ENCODE assay signal across 42 mouse cellular contexts in the genomic region with DNA sequence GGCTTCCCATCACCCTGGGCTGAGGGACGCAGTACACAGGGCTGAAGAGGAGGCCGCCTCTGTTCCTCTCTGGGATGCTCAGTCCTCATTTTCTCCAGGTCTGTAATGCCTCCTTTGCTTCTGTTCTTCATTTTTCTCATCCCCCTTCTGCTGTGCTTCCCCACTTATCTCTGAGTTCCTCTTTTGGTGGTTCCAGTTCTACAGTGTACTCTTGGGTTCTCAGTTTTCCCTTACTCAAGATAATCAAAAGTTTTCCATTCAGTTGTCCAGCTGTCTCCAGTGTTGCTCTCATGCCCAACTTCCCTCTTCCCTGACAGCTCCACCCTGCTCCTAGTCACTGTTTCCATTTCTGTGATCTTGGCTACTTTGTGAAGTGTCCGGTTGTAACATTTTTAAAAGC. TPM values are rescaled to one million over a fixed set of nuclear protein-coding genes. Genes with fewer than 3 reads are reported as not detected.
DNase-seq lines count a peak whose midpoint lies in the region; ATAC-seq and TF ChIP-seq lines count a peak whose summit lies in the region.
"Had no signal": no experiment of that assay in that cellular context is flagged by ENCODE, and none has a peak within 500 bp of the region (broad histone marks: within the 10 kb centered on the region; RNA-seq: fewer than 3 reads in every experiment).

No protein-coding gene starts in this region.

- DNase-seq in 416B (ENCODE audit: low read depth) (peak; percentile 30), CH12.LX (ENCODE audit: extremely low read depth) (peak; percentile 14)
- DNase-seq in kidney, postnatal 14 days = no peak
- DNase-seq in kidney, postnatal 4 days = no peak
- no peak for DNase-seq in forebrain, embryonic 10.5 days (ENCODE audit: extremely low spot score, low spot score)
- DNase-seq: adrenal gland, postnatal 10 days; cerebellum, adult 18-20 months; cerebellum, postnatal 14 days; heart, postnatal 36 days; kidney, adult 9 months; kidney, postnatal 10 days; lung, adult 18-20 months; lung, postnatal 10 days; retina, postnatal 1 day; thymus, adult 18-20 months; thymus, postnatal 25 days had no signal

- H3K4me1 ChIP-seq in CH12.LX (ENCODE audit: control insufficient read depth in 1 of 2, insufficient read depth in 2 of 2) = peaks cover 4 to 16% of the 10 kb centered on the region in 2 experiments; a peak in 3 of 4 replicates
- no peaks in the 10 kb centered on the region for H3K4me1 ChIP-seq in forebrain, embryonic 10.5 days
- H3K4me1 ChIP-seq: embryonic facial prominence, embryonic 10.5 days; embryonic facial prominence, embryonic 15.5 days; forebrain, embryonic 15.5 days; limb, embryonic 13.5 days; liver, embryonic 12.5 days; megakaryocyte, embryonic 14.5 days; midbrain, embryonic 12.5 days; neural tube, embryonic 13.5 days had no signal

- H3K79me2 ChIP-seq in CH12.LX (replicated peaks; ENCODE audit: control insufficient read depth, extremely low read depth, insufficient read depth, poor library complexity, severe bottlenecking) = no peaks in the 10 kb centered on the region

- TF ChIP-seq CTCF in CH12.LX (conservative IDR thresholded peaks at IDR 0.05 in 1 of 2, IDR thresholded peaks at IDR 0.05 in 1 of 2; ENCODE audit: low read depth in 2 of 2, low read length in 2 of 2) = no peak

- no peak overlapping the region for H3K4me3 ChIP-seq in CH12.LX (replicated peaks in 1 of 3; ENCODE audit: low read depth in 2 of 3, low read length in 2 of 3, poor library complexity in 1 of 3)
- H3K4me3 ChIP-seq in forebrain, embryonic 10.5 days = no peak overlapping the region
- H3K4me3 ChIP-seq: embryonic facial prominence, embryonic 10.5 days; embryonic facial prominence, embryonic 15.5 days; forebrain, embryonic 15.5 days; limb, embryonic 13.5 days; liver, embryonic 12.5 days; megakaryocyte, embryonic 14.5 days; midbrain, embryonic 12.5 days; neural tube, embryonic 13.5 days had no signal

- no peaks in the 10 kb centered on the region for H3K9me3 ChIP-seq in CH12.LX (replicated peaks; ENCODE audit: low read length)
- no peaks in the 10 kb centered on the region for H3K9me3 ChIP-seq in forebrain, embryonic 10.5 days
- H3K9me3 ChIP-seq: embryonic facial prominence, embryonic 10.5 days; embryonic facial prominence, embryonic 15.5 days; forebrain, embryonic 15.5 days; G1E; limb, embryonic 13.5 days; liver, embryonic 12.5 days; megakaryocyte, embryonic 14.5 days; midbrain, embryonic 12.5 days; neural tube, embryonic 13.5 days had no signal

- H3K27ac ChIP-seq in CH12.LX (ENCODE audit: insufficient read depth, low read depth) = no peak overlapping the region
- H3K27ac ChIP-seq in forebrain, embryonic 10.5 days = no peak overlapping the region
- H3K27ac ChIP-seq: embryonic facial prominence, embryonic 10.5 days; embryonic facial prominence, embryonic 15.5 days; forebrain, embryonic 15.5 days; hindbrain, embryonic 14.5 days; limb, embryonic 13.5 days; liver, embryonic 12.5 days; midbrain, embryonic 12.5 days; neural tube, embryonic 13.5 days; stomach, postnatal 0 days had no signal

- H3K36me3 ChIP-seq in CH12.LX (replicated peaks in 1 of 2; ENCODE audit: control insufficient read depth in 1 of 2, insufficient read depth in 1 of 2, low read length in 1 of 2) = no peaks in the 10 kb centered on the region
- H3K36me3 ChIP-seq in forebrain, embryonic 10.5 days (replicated peaks) = no peaks in the 10 kb centered on the region
- H3K36me3 ChIP-seq: embryonic facial prominence, embryonic 10.5 days; embryonic facial prominence, embryonic 15.5 days; forebrain, embryonic 15.5 days; G1E; limb, embryonic 13.5 days; liver, embryonic 12.5 days; midbrain, embryonic 12.5 days; neural tube, embryonic 13.5 days had no signal

- TF ChIP-seq POLR2A in CH12.LX (IDR thresholded peaks at IDR 0.05; ENCODE audit: low read depth, low read length) = no peak

- H3K9ac ChIP-seq in CH12.LX (ENCODE audit: insufficient read depth, low read depth) = no peak overlapping the region
- H3K9ac ChIP-seq: embryonic facial prominence, embryonic 15.5 days; forebrain, embryonic 15.5 days; hindbrain, embryonic 14.5 days; limb, embryonic 13.5 days; liver, embryonic 12.5 days; midbrain, embryonic 12.5 days; neural tube, embryonic 13.5 days had no signal

- dilution Hi-C loops in CH12.LX (cut with MboI; ENCODE audit: extremely low pct_ligation_motif_present, extremely low pct_unique_long_range_greater_than_20kb, low sequenced_read_pairs) = no loop called here

- H3K4me2 ChIP-seq in CH12.LX (ENCODE audit: insufficient read depth, low read depth, poor library complexity, severe bottlenecking) = peak overlapping the region; percentile 15; the same call in 1 of the 2 replicates
- H3K4me2 ChIP-seq: embryonic facial prominence, embryonic 15.5 days; forebrain, embryonic 15.5 days; heart, embryonic 11.5 days; hindbrain, embryonic 14.5 days; limb, embryonic 13.5 days; liver, embryonic 12.5 days; midbrain, embryonic 12.5 days; neural tube, embryonic 13.5 days had no signal

- ATAC-seq in granulocyte monocyte progenitor cell, adult 5-6 weeks (replicated peaks; ENCODE audit: poor library complexity, severe bottlenecking) = peak; percentile 61
- ATAC-seq in monocyte, adult 5-6 weeks (replicated peaks; ENCODE audit: insufficient number of reproducible peaks, low FRiP score, low TSS enrichment, poor library complexity, severe bottlenecking) = peak; percentile 52; the same call in 1 of the 2 replicates
- ATAC-seq: forebrain, embryonic 15.5 days; intestine, postnatal 0 days; liver, embryonic 12.5 days had no signal

- no peak for TF ChIP-seq RAD21 in CH12.LX (IDR thresholded peaks at IDR 0.05; ENCODE audit: low read depth, low read length)

- in situ Hi-C loops in CH12.LX (cut with MboI; ENCODE audit: low pct_ligation_motif_present, low pct_unique_long_range_greater_than_20kb, low sequenced_read_pairs) = no loop called here

- WGBS in forebrain, embryonic 10.5 days = 84% methylated on average over 3 of the region's 3 CpGs

- no peaks in the 10 kb centered on the region for H3K27me3 ChIP-seq in CH12.LX (replicated peaks)
- no peaks in the 10 kb centered on the region for H3K27me3 ChIP-seq in forebrain, embryonic 10.5 days (ENCODE audit: poor library complexity, severe bottlenecking)
- H3K27me3 ChIP-seq: embryonic facial prominence, embryonic 15.5 days; forebrain, embryonic 15.5 days; limb, embryonic 13.5 days; liver, embryonic 12.5 days; midbrain, embryonic 12.5 days; neural tube, embryonic 13.5 days had no signal

- peak; percentile 45 for TF ChIP-seq EP300 in CH12.LX (IDR thresholded peaks at IDR 0.05; ENCODE audit: low read length)

TF ChIP-seq in CH12.LX, 34 proteins besides CTCF, POLR2A, EP300 and RAD21:
- TF ChIP-seq ELF1 (IDR thresholded peaks at IDR 0.05; ENCODE audit: low read depth, low read length) (no peak), TBP (conservative IDR thresholded peaks at IDR 0.05; ENCODE audit: low read depth, low read length) (no peak), USF1 (IDR thresholded peaks at IDR 0.05; ENCODE audit: low read depth, low read length) (no peak), ETS1 (conservative IDR thresholded peaks at IDR 0.05; ENCODE audit: low read depth, low read length) (peak; percentile 13; the same call in 1 of the 2 replicates), KAT2A (IDR thresholded peaks at IDR 0.05; ENCODE audit: insufficient replicate concordance, low read length) (no peak), MAFK (IDR thresholded peaks at IDR 0.05; ENCODE audit: insufficient replicate concordance, low read length) (no peak), RCOR1 (conservative IDR thresholded peaks at IDR 0.05; ENCODE audit: low read depth, low read length) (0 out of 2 replicates have a peak, but pooled peaks have one; percentile 39)

RNA-seq across cellular contexts. Expression of a gene that starts 4.3 kb away (rescaled TPM):
- total RNA-seq in CH12.LX (2012; rRNA removed) (not detected in 2 replicates), CH12.LX (2014; rRNA removed) (not detected in 2 replicates)
- polyA plus RNA-seq in CH12.LX (2012; ENCODE audit: insufficient read length, low read depth) = not detected in 2 replicates
- not detected in 2 replicates for total RNA-seq in granulocyte monocyte progenitor cell, adult 5-6 weeks (2014; fragmentation: Nextera tagmentation)
- total RNA-seq in granulocyte monocyte progenitor cell, adult 5-6 weeks (2017) = 0.21 TPM in 1 of 2 replicates, not detected in the other
- total RNA-seq in monocyte, adult 5-6 weeks (2017) = 0.57 TPM in 1 of 3 replicates, not detected in the others
- not detected in 2 replicates for polyA plus RNA-seq in forebrain, embryonic 10.5 days (2016; fragmentation: Nextera tagmentation; extraction: Ambion mirVana)
- total RNA-seq: adrenal gland, postnatal 10 days; gastrocnemius, adult 8-10 months; heart, postnatal 36 days; layer of hippocampus, adult 18-20 months; layer of hippocampus, postnatal 14 days; left cerebral cortex, adult 8-10 months; left cerebral cortex, postnatal 36 days; midbrain, postnatal 0 days had no signal
- polyA plus RNA-seq: C2C12; embryonic facial prominence, embryonic 10.5 days; embryonic facial prominence, embryonic 15.5 days; forebrain, embryonic 15.5 days; G1E; gonadal fat pad, adult 2 months; heart, embryonic 16.5 days; hindbrain, embryonic 14.5 days; intestine, postnatal 0 days; limb, embryonic 13.5 days; liver, embryonic 12.5 days; midbrain, embryonic 12.5 days; midbrain, postnatal 0 days; neural tube, embryonic 13.5 days; spleen, adult 2 months; stomach, postnatal 0 days had no signal

RNA-seq across cellular contexts. Expression of a gene that starts 12.0 kb away (rescaled TPM):
- total RNA-seq in CH12.LX (2012; rRNA removed) = 0.71 and 1.4 TPM in 2 replicates
- 1.0 and 1.7 TPM in 2 replicates for total RNA-seq in CH12.LX (2014; rRNA removed)
- 0.97 and 1.1 TPM in 2 replicates for polyA plus RNA-seq in CH12.LX (2012; ENCODE audit: insufficient read length, low read depth)
- total RNA-seq in granulocyte monocyte progenitor cell, adult 5-6 weeks (2014; fragmentation: Nextera tagmentation) = 59.5 and 89.0 TPM in 2 replicates
- total RNA-seq in granulocyte monocyte progenitor cell, adult 5-6 weeks (2017) = 90.0 and 126 TPM in 2 replicates
- 0.19 to 1.5 TPM (median 0.67 TPM) in 3 replicates for total RNA-seq in monocyte, adult 5-6 weeks (2017)
- 0.37 and 0.41 TPM in 2 replicates for polyA plus RNA-seq in forebrain, embryonic 10.5 days (2016; fragmentation: Nextera tagmentation; extraction: Ambion mirVana)
- total RNA-seq: midbrain, postnatal 0 days had no signal
- polyA plus RNA-seq: C2C12, G1E had no signal

RNA-seq across cellular contexts. Expression of a gene that starts 18.8 kb away (rescaled TPM):
- total RNA-seq in CH12.LX (2012; rRNA removed) (not detected in 2 replicates), CH12.LX (2014; rRNA removed) (not detected in 2 replicates)
- not detected in 2 replicates for polyA plus RNA-seq in CH12.LX (2012; ENCODE audit: insufficient read length, low read depth)
- total RNA-seq in granulocyte monocyte progenitor cell, adult 5-6 weeks (2014; fragmentation: Nextera tagmentation) = not detected in 2 replicates
- total RNA-seq in granulocyte monocyte progenitor cell, adult 5-6 weeks (2017) = not detected in 2 replicates
- not detected in 3 replicates for total RNA-seq in monocyte, adult 5-6 weeks (2017)
- polyA plus RNA-seq in forebrain, embryonic 10.5 days (2016; fragmentation: Nextera tagmentation; extraction: Ambion mirVana) = 0.10 and 0.24 TPM in 2 replicates
- total RNA-seq: adrenal gland, postnatal 10 days; gastrocnemius, adult 8-10 months; heart, postnatal 36 days; layer of hippocampus, adult 18-20 months; layer of hippocampus, postnatal 14 days; left cerebral cortex, adult 8-10 months; left cerebral cortex, postnatal 36 days; midbrain, postnatal 0 days had no signal
- polyA plus RNA-seq: brain, embryonic 14.5 days; C2C12; embryonic facial prominence, embryonic 15.5 days; G1E; gonadal fat pad, adult 2 months; heart, embryonic 11.5 days; heart, embryonic 16.5 days; intestine, postnatal 0 days; liver, embryonic 12.5 days; midbrain, postnatal 0 days; spleen, adult 2 months had no signal

RNA-seq across cellular contexts. Expression of a gene that starts 39.5 kb away (rescaled TPM):
- total RNA-seq in CH12.LX (2012; rRNA removed) (not detected in 2 replicates), CH12.LX (2014; rRNA removed) (not detected in 2 replicates)
- polyA plus RNA-seq in CH12.LX (2012; ENCODE audit: insufficient read length, low read depth) = not detected in 2 replicates
- not detected in 2 replicates for total RNA-seq in granulocyte monocyte progenitor cell, adult 5-6 weeks (2014; fragmentation: Nextera tagmentation)
- total RNA-seq in granulocyte monocyte progenitor cell, adult 5-6 weeks (2017) = not detected in 2 replicates
- total RNA-seq in monocyte, adult 5-6 weeks (2017) = not detected in 3 replicates
- not detected in 2 replicates for polyA plus RNA-seq in forebrain, embryonic 10.5 days (2016; fragmentation: Nextera tagmentation; extraction: Ambion mirVana)
- total RNA-seq: adrenal gland, postnatal 10 days; G1E; gastrocnemius, adult 8-10 months; heart, postnatal 36 days; layer of hippocampus, adult 18-20 months; layer of hippocampus, postnatal 14 days; left cerebral cortex, adult 8-10 months; left cerebral cortex, postnatal 36 days; midbrain, postnatal 0 days had no signal
- polyA plus RNA-seq: brain, embryonic 14.5 days; C2C12; embryonic facial prominence, embryonic 10.5 days; embryonic facial prominence, embryonic 15.5 days; forebrain, embryonic 15.5 days; G1E; gonadal fat pad, adult 2 months; heart, embryonic 11.5 days; heart, embryonic 16.5 days; hindbrain, embryonic 14.5 days; intestine, postnatal 0 days; limb, embryonic 13.5 days; liver, embryonic 12.5 days; midbrain, embryonic 12.5 days; midbrain, postnatal 0 days; neural tube, embryonic 13.5 days; spleen, adult 2 months; stomach, postnatal 0 days had no signal

RNA-seq across cellular contexts. Expression of a gene that starts 54.3 kb away (rescaled TPM):
- not detected in 2 replicates for total RNA-seq in CH12.LX (2012; rRNA removed)
- not detected in 2 replicates for total RNA-seq in CH12.LX (2014; rRNA removed)
- not detected in 2 replicates for polyA plus RNA-seq in CH12.LX (2012; ENCODE audit: insufficient read length, low read depth)
- not detected in 2 replicates for total RNA-seq in granulocyte monocyte progenitor cell, adult 5-6 weeks (2014; fragmentation: Nextera tagmentation)
- not detected in 2 replicates for total RNA-seq in granulocyte monocyte progenitor cell, adult 5-6 weeks (2017)
- not detected in 3 replicates for total RNA-seq in monocyte, adult 5-6 weeks (2017)
- polyA plus RNA-seq in forebrain, embryonic 10.5 days (2016; fragmentation: Nextera tagmentation; extraction: Ambion mirVana) = not detected in 2 replicates
- total RNA-seq: adrenal gland, postnatal 10 days; G1E; gastrocnemius, adult 8-10 months; heart, postnatal 36 days; layer of hippocampus, adult 18-20 months; layer of hippocampus, postnatal 14 days; left cerebral cortex, adult 8-10 months; left cerebral cortex, postnatal 36 days; midbrain, postnatal 0 days had no signal
- polyA plus RNA-seq: brain, embryonic 14.5 days; C2C12; embryonic facial prominence, embryonic 10.5 days; embryonic facial prominence, embryonic 15.5 days; forebrain, embryonic 15.5 days; G1E; heart, embryonic 11.5 days; heart, embryonic 16.5 days; hindbrain, embryonic 14.5 days; intestine, postnatal 0 days; limb, embryonic 13.5 days; liver, embryonic 12.5 days; midbrain, embryonic 12.5 days; midbrain, postnatal 0 days; neural tube, embryonic 13.5 days; spleen, adult 2 months; stomach, postnatal 0 days had no signal

Comparison
In these comparisons a context has a peak if more than half of its experiments do, and no peak if none do; other contexts are left out.
1. DNase-seq: peak in 416B (single experiment) and CH12.LX (single experiment); none in kidney, postnatal 14 days (single experiment), kidney, postnatal 4 days (0 of 2) and forebrain, embryonic 10.5 days (single experiment).
2. RNA of a gene that starts 12.0 kb away (total RNA-seq): 59.5 to 126 TPM in granulocyte monocyte progenitor cell, adult 5-6 weeks; 0.71 to 1.7 TPM in CH12.LX and 0.19 to 1.5 TPM in monocyte, adult 5-6 weeks; every median in the first group is over 10 times any median in the second.